Mouse (Mus musculus): ENCODE results near the gene 6820408C15Rik.

- TF ChIP-seq EP300 (IDR thresholded peaks at IDR 0.05; ENCODE audit: low read length) (no peak), CHD2 (IDR thresholded peaks at IDR 0.05; ENCODE audit: low read length) (no peak), USF1 (IDR thresholded peaks at IDR 0.05; ENCODE audit: low read depth, low read length) (no peak), MAX (IDR thresholded peaks at IDR 0.05; ENCODE audit: low read length) (no peak), USF2 (conservative IDR thresholded peaks at IDR 0.05; ENCODE audit: low read depth, low read length) (no peak), NELFE (IDR thresholded peaks at IDR 0.05; ENCODE audit: low read depth, low read length) (no peak), ETS1 (conservative IDR thresholded peaks at IDR 0.05; ENCODE audit: low read depth, low read length) (no peak), KAT2A (IDR thresholded peaks at IDR 0.05; ENCODE audit: insufficient replicate concordance, low read length) (no peak), CTCF (conservative IDR thresholded peaks at IDR 0.05 in 1 of 2, IDR thresholded peaks at IDR 0.05 in 1 of 2; ENCODE audit: low read depth in 2 of 2, low read length in 2 of 2) (no peak), BHLHE40 (IDR thresholded peaks at IDR 0.05; ENCODE audit: low read depth, low read length) (peak; percentile 50), JUN (IDR thresholded peaks at IDR 0.05; ENCODE audit: insufficient read depth, low read depth, low read length) (no peak), SIN3A (IDR thresholded peaks at IDR 0.05; ENCODE audit: low read length) (no peak), POLR2A (IDR thresholded peaks at IDR 0.05; ENCODE audit: low read depth, low read length) (no peak)
Observed at GRCm38 (mm10) chr2:152398691-152399090, 16.7 kb upstream of the 6820408C15Rik start.

Data from CH12.LX (cell line).